Mouse (Mus musculus) forebrain, embryonic 16.5 days (tissue): ENCODE results near the gene Chmp4b. TPM values are rescaled to one million over a fixed set of nuclear protein-coding genes. Genes with fewer than 3 reads are reported as not detected.

ENCODE experiments used
- ATAC-seq: fragments of 200-750 bp; cut with Nextera tagmentation; 2 replicates; pipeline ENCODE4 v1.8.0; 2017; ENCODE audit warnings: mild to moderate bottlenecking, moderate library complexity
- H3K27ac ChIP-seq: fragments of 300-500 bp; sonication (generic); 2 replicates; pipeline ENCODE4 v1.5.1; 2014; ENCODE audit warnings: low read length, control low read depth
- H3K27me3 ChIP-seq: fragments of 300-500 bp; sonication (generic); replicated peaks from 2 replicates; pipeline ENCODE4 v1.6.1; 2014; ENCODE audit warnings: low read length; ENCODE audit not compliant: control insufficient read depth, insufficient read depth
- H3K36me3 ChIP-seq: fragments of 300-500 bp; sonication (generic); 2 replicates; pipeline ENCODE4 v1.6.1; 2014; ENCODE audit not compliant: control insufficient read depth, insufficient read depth
- H3K4me1 ChIP-seq: fragments of 300-500 bp; sonication (generic); replicated peaks from 2 replicates; pipeline ENCODE4 v1.6.1; 2014; ENCODE audit warnings: low read length; ENCODE audit not compliant: control insufficient read depth, insufficient read depth
- H3K4me2 ChIP-seq: fragments of 300-500 bp; sonication (generic); 2 replicates; pipeline ENCODE4 v1.6.1; 2014; ENCODE audit warnings: mild to moderate bottlenecking, low read length, control low read depth
- H3K4me3 ChIP-seq: fragments of 300-500 bp; sonication (generic); replicated peaks from 2 replicates; pipeline ENCODE4 v1.5.1; 2014; ENCODE audit warnings: mild to moderate bottlenecking, low read length, control low read depth
- H3K9ac ChIP-seq: fragments of 300-500 bp; sonication (generic); replicated peaks from 2 replicates; pipeline ENCODE4 v1.6.1; 2014; ENCODE audit warnings: low read depth, low read length, control low read depth
- H3K9me3 ChIP-seq: fragments of 300-500 bp; sonication (generic); 2 replicates; pipeline ENCODE4 v1.6.1; 2016; ENCODE audit warnings: low read length; ENCODE audit not compliant: control insufficient read depth
- WGBS: fragments of 180-500 bp; shearing (Covaris S2); extraction: QIAGEN DNeasy Blood & Tissue Kit; methylation state at CpG from one replicate; pipeline ENCODE4 v1.1.7; 2014; 5-methylcytosine and 5-hydroxymethylcytosine counted together
- polyA plus RNA-seq: library from polyadenylated mRNA; unstranded; fragments of >200 nt; fragmentation: Nextera tagmentation; extraction: Ambion mirVana; gene quantifications from 2 replicates; pipeline ENCODE4 v1.2.1, GENCODE M21; 2015

Gene Chmp4b
- polyA plus RNA-seq, 1 experiment from 2014 or later, result 19.5 TPM

DNA sequence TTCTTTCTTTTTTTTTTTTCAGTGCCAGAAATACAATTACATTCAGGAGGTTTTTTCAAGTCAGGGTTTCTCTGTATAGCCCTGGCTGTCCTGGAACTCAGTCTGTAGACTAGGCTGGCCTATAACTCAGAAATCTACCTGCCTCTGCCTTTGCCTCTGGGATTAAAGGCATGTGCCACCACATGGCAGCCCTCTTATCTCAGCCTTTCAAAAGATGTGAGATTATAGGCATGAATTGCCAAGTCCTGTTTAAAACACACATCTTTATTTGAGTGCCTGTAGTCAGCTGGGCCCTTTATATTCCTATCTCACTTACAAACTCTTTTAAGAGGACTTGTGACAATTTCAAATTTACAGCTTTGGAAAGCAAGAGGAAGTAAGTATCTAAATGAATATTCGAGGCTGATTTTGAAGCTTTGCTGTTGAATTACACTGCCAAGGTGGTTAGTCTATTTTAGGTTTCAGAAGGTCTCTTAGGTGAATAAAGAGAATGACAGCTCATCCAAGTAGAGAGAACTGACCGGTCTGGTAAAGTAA lies 4.4 kb downstream of the Chmp4b start:
- Histone ChIP-seq H3K4me2 (no peak overlapping the region; the same call in 1 of the 2 replicates), H3K9me3 (no peaks in the 10 kb centered on the region), H3K4me3 (no peak overlapping the region)

DNA sequence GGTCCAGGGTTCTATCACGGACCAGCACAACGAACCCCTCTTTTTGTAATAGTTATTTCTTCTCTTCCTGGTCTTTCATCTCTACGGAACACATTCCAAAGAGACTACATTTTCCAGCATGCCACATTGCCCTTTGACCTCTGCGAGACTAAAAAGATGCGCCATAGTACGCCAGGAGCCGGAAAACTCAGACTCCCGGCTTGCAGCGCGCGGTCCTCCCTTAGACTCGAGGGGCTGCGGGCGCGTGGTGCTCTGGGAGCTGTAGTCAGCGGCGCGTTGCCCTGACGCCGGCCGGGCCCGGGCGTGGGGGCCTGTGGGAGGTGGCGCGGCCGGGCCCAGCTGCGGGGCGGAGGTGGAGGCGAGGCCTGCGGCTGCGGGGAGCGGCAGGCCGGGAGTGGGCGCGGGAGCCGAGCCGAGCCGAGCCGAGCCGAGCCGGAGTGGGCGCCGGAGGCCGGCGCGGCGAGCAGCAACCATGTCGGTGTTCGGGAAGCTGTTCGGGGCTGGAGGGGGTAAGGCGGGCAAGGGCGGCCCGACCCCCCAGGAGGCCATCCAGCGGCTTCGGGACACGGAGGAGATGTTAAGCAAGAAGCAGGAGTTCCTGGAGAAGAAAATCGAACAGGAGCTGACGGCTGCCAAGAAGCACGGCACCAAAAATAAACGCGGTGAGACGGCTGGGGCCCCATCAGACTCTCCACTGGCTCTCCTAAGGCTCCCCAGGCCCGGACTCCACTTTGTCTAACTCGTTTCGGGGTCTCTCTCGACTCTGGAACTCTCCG lies 5.4 kb downstream of the Chmp4b start:
- peak overlapping the region; percentile 71 for H3K4me2 ChIP-seq
- H3K9me3 ChIP-seq, result no peaks in the 10 kb centered on the region
- H3K9ac ChIP-seq, result peak overlapping the region; percentile 88
- no peaks in the 10 kb centered on the region for H3K27me3 ChIP-seq
- H3K27ac ChIP-seq, result peak overlapping the region; percentile 48; the same call in 1 of the 2 replicates
- H3K4me1 ChIP-seq, result peaks cover 23% of the 10 kb centered on the region
- peak overlapping the region; percentile 79 for H3K4me3 ChIP-seq
- under 1% methylated on average over 64 of the region's 67 CpGs for WGBS
- 0 out of 2 replicates have a peak, but pooled peaks cover 3% of the 10 kb centered on the region for H3K36me3 ChIP-seq
- ATAC-seq, result peak; percentile 100

More for the DNA sequence above, 4.4 kb downstream of the Chmp4b start:
- WGBS, result 94% methylated on average over 2 of the region's 2 CpGs
- no peaks in the 10 kb centered on the region for H3K36me3 ChIP-seq
- H3K27ac ChIP-seq, result no peak overlapping the region
- H3K4me1 ChIP-seq, result peaks cover 23% of the 10 kb centered on the region
- H3K27me3 ChIP-seq, result no peaks in the 10 kb centered on the region
- no peak for ATAC-seq
- no peak overlapping the region for H3K9ac ChIP-seq

DNA sequence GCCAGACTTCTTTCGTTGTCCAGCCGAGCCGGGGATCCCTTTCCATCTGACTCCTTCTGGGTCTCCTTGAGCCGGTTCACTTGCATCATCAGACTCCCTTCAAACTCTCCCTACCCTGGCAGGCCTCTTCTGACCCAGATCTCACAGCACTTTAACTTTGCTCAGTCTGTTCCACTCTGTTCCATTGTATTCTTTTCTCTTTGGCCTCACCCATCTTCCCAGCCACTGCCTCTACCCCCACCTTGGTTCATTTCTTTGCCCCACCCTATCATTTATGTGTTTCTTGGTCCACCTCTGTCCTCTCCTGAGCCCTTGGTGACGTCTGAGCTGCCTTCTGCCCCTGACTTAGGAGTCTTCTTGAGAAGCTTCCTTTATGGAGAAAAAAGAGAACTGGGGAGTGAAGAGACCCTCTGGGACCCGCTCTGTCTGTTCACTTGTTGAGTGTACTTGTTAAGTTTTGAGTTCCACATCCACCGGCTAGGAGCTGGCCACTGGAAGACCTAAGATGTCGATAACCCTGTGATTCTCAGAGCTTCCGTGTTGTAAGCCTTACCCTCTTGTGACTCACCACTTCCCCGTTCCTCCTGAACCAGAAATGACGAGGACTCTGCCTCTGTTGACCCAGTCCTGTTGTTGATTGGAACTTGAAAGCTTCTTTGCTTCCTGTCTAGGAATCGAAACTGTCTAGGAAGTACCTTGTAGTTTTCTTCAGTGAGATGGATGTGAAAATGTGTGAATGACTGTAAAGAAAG lies 6.2 kb downstream of the Chmp4b start:
- Histone ChIP-seq H3K4me3 (peak overlapping the region; percentile 79), H3K36me3 (0 out of 2 replicates have a peak, but pooled peaks cover 3% of the 10 kb centered on the region), H3K27me3 (no peaks in the 10 kb centered on the region), H3K4me1 (peaks cover 23% of the 10 kb centered on the region), H3K9ac (peak overlapping the region; percentile 88), H3K9me3 (no peaks in the 10 kb centered on the region), H3K4me2 (peak overlapping the region; percentile 71), H3K27ac (0 out of 2 replicates have a peak overlapping the region, but pooled peaks have one; percentile 48)
- no peak for ATAC-seq
- WGBS, result 15% methylated on average over 12 of the region's 12 CpGs

DNA sequence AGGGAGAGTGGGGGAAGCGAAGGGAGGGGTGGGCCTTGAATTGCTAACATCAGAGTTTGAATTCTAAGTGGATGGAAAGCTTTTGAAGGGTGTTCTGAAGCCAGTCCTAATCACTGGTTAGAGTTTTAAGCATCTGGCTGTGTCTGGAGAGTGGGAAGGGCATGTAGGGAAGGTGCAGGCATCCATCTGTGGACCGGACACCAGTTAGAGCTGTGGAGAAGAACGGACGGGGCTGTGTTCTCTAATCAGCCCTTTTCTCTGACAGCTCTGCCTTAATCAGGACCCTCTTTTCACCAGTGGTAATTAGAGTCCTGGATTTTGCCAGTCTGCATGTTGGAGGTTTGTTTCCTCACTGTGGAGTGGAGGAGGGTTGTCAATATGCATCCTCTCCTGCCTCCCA lies 7.6 kb downstream of the Chmp4b start:
- WGBS, result 39% methylated on average over 4 of the region's 4 CpGs
- H3K27me3 ChIP-seq, result no peaks in the 10 kb centered on the region
- H3K4me2 ChIP-seq, result peak overlapping the region; percentile 71
- peaks cover 5% of the 10 kb centered on the region; the same call in 1 of the 2 replicates for H3K36me3 ChIP-seq
- no peak for ATAC-seq
- no peaks in the 10 kb centered on the region for H3K9me3 ChIP-seq
- no peak overlapping the region for H3K9ac ChIP-seq
- no peak overlapping the region for H3K27ac ChIP-seq
- peaks cover 23% of the 10 kb centered on the region for H3K4me1 ChIP-seq
- H3K4me3 ChIP-seq, result no peak overlapping the region

DNA sequence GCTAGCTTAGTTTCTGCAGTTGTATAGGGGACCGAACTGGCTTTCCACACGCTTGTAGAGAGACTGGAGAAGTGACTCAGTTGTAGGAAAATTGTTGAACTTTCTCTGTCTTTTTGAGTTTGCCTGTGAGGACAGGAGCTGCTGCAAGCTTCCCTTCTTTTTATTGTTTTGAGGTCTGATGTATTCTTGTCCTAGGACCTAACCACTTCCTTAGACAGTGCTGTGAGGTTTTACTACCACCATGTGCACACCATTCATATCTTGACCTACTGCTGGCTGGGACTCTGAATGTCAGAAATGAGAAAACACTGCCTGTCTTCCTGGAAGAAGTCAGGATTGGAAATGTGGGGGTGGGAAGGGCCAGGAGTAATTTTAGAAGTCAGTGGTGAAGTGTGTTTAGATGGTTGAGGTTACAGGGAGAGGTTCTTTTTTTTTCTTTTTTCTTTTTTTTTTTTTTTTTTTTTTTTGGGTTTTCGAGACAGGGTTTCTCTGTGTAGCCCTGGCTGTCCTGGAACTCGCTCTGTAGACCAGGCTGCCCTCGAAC lies 8.1 kb downstream of the Chmp4b start:
- no peak overlapping the region for H3K4me3 ChIP-seq
- H3K36me3 ChIP-seq, result peaks cover 5% of the 10 kb centered on the region; the same call in 1 of the 2 replicates
- no peak overlapping the region for H3K9ac ChIP-seq
- H3K4me1 ChIP-seq, result peaks cover 23% of the 10 kb centered on the region
- ATAC-seq, result no peak
- no peaks in the 10 kb centered on the region for H3K27me3 ChIP-seq
- H3K27ac ChIP-seq, result no peak overlapping the region
- WGBS, result 93% methylated on average over 3 of the region's 5 CpGs
- peak overlapping the region; percentile 71 for H3K4me2 ChIP-seq
- no peaks in the 10 kb centered on the region for H3K9me3 ChIP-seq

DNA sequence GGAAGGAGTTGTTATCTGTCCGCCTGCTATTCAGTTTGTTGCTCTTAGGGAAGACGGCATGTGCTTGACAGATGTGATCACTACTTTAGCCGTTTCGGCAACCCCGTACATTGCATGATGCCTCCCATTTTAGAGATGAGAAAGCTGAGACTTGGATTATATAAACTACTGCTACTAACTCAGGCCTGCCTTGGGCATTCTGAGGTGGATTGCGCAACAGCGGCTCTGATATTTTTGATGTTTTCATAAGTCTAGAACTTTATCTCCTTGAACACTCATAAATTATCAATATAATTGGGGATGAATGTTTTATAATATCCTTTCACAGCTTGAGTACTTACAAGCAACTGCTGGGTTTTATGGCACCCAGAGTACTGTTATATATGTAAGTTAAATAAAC lies 17.2 kb downstream of the Chmp4b start:
- no peaks in the 10 kb centered on the region for H3K9me3 ChIP-seq
- H3K4me1 ChIP-seq, result peaks cover 5% of the 10 kb centered on the region; the same call in 1 of the 2 replicates
- no peak overlapping the region for H3K4me2 ChIP-seq
- H3K4me3 ChIP-seq, result no peak overlapping the region
- H3K36me3 ChIP-seq, result peaks cover 2% of the 10 kb centered on the region; the same call in 1 of the 2 replicates
- H3K27ac ChIP-seq, result no peak overlapping the region
- H3K9ac ChIP-seq, result no peak overlapping the region
- 98% methylated on average over 7 of the region's 7 CpGs for WGBS
- no peaks in the 10 kb centered on the region for H3K27me3 ChIP-seq
- ATAC-seq, result no peak

DNA sequence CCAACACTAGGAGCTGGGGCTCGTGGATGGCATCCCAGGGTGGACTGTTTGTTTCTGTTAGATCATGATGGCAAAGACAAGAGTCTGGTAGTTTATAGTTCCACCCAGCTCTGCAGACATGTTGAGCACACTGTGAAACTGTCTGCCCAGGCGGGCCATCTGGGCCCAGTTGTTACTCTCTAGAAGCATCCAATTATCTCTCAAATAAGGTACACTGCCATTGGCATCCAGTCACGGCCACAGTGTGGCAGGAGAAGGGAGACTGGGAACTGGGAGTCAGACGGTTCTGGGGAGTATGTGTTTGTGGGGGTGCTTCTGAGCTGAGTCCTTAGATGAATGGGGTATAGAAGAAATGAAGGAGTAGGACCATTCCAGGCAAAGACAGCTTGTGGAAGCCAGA lies 18.6 kb downstream of the Chmp4b start:
- H3K36me3 ChIP-seq, result no peaks in the 10 kb centered on the region
- peaks cover 11% of the 10 kb centered on the region; the same call in 1 of the 2 replicates for H3K4me1 ChIP-seq
- WGBS, result 51% methylated on average over 4 of the region's 4 CpGs
- no peak overlapping the region for H3K9ac ChIP-seq
- H3K27ac ChIP-seq, result no peak overlapping the region
- no peak for ATAC-seq
- no peaks in the 10 kb centered on the region for H3K27me3 ChIP-seq
- no peak overlapping the region for H3K4me3 ChIP-seq
- H3K9me3 ChIP-seq, result no peaks in the 10 kb centered on the region
- H3K4me2 ChIP-seq, result no peak overlapping the region

DNA sequence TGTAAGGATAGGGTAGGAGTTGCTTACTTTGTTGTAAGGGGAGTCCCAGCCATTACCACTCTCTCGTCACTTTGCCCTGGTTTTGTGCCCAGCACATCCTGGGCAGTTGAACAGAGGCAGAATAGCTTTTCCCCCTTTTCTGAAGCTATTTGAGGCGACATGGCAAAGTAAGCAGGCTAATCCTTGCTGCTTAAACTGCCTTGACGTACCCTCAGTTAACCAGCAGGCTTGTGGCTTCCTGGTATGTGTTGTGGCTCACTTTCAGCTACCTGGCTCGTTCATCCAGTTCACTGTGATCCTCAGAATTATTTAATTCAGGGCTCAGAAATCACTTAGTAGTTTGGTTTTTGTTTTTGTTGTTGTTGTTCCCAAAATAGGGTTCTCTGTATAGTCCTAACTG lies 19.2 kb downstream of the Chmp4b start:
- 81% methylated on average over 4 of the region's 4 CpGs for WGBS
- Histone ChIP-seq H3K9me3 (no peaks in the 10 kb centered on the region), H3K36me3 (no peaks in the 10 kb centered on the region), H3K4me3 (no peak overlapping the region), H3K27ac (no peak overlapping the region), H3K4me1 (peaks cover 11% of the 10 kb centered on the region; the same call in 1 of the 2 replicates), H3K9ac (no peak overlapping the region), H3K27me3 (no peaks in the 10 kb centered on the region), H3K4me2 (no peak overlapping the region)
- ATAC-seq, result no peak

DNA sequence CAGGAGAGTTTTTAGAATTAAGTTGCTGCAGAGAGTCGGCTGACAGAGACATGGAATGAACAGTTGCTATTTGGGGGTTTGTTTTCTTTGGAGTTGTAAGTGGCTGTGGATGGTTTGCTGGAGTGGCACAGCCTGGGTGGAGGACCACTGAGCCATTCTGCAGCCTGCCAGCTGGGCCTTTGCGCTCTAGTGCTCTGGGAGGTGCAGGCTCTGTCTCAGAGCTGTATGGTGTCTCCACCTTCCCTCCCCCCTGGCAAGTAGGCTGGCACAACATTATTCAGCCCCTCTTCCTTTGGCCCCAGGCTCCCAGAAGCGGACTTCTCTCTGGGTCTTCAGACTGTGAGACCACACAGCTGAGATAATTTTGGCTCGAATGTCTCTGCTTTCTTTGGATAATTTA lies 22.5 kb downstream of the Chmp4b start:
- no peaks in the 10 kb centered on the region for H3K36me3 ChIP-seq
- 56% methylated on average over 4 of the region's 4 CpGs for WGBS
- H3K4me1 ChIP-seq, result peaks cover 33% of the 10 kb centered on the region
- H3K4me2 ChIP-seq, result no peak overlapping the region
- no peaks in the 10 kb centered on the region for H3K27me3 ChIP-seq
- no peaks in the 10 kb centered on the region for H3K9me3 ChIP-seq
- no peak overlapping the region for H3K27ac ChIP-seq
- no peak overlapping the region for H3K4me3 ChIP-seq
- ATAC-seq, result no peak
- no peak overlapping the region for H3K9ac ChIP-seq
